Comparison of ENCODE assay signal across 8 mouse cellular contexts in genomic region chr13:43503395-43503850, GRCm38 (mm10). TPM values are rescaled to one million over a fixed set of nuclear protein-coding genes. Genes with fewer than 3 reads are reported as not detected.
DNase-seq lines count a peak whose midpoint lies in the region; TF ChIP-seq lines count a peak whose summit lies in the region.

No protein-coding gene starts in this region.

- H3K4me1 ChIP-seq in limb, embryonic 10.5 days = peaks cover 15% of the 10 kb centered on the region
- peaks cover 6% of the 10 kb centered on the region for H3K4me1 ChIP-seq in testis, adult 2 months (ENCODE audit: control insufficient read depth, insufficient read depth, low read length)

- H3K36me3 ChIP-seq in limb, embryonic 10.5 days = no peaks in the 10 kb centered on the region
- H3K36me3 ChIP-seq in testis, adult 2 months (ENCODE audit: control insufficient read depth, insufficient read depth, low read length) = no peaks in the 10 kb centered on the region

- no peaks in the 10 kb centered on the region for H3K27me3 ChIP-seq in limb, embryonic 10.5 days (ENCODE audit: low read depth, poor library complexity, severe bottlenecking)
- H3K27me3 ChIP-seq in testis, adult 2 months (ENCODE audit: control insufficient read depth, insufficient read depth, low read length) = no peaks in the 10 kb centered on the region

- H3K27ac ChIP-seq in limb, embryonic 10.5 days = peak overlapping the region; percentile 86
- H3K27ac ChIP-seq in testis, adult 2 months (ENCODE audit: control insufficient read depth, insufficient read depth, low read depth, low read length) = no peak overlapping the region

- TF ChIP-seq POLR2A in testis, adult 2 months (IDR thresholded peaks at IDR 0.05; ENCODE audit: control insufficient read depth, low read depth, low read length) = no peak

- no peak for TF ChIP-seq CTCF in testis, adult 2 months (IDR thresholded peaks at IDR 0.05; ENCODE audit: control insufficient read depth, insufficient read depth, insufficient replicate concordance, low read depth, low read length)

- WGBS in limb, embryonic 10.5 days = 2% methylated on average over 19 of the region's 19 CpGs

- peak overlapping the region; percentile 52 for H3K4me3 ChIP-seq in limb, embryonic 10.5 days
- peak overlapping the region; percentile 71 for H3K4me3 ChIP-seq in testis, adult 2 months (ENCODE audit: control insufficient read depth, low read depth, low read length)

- DNase-seq in heart, adult 11 months = peak; percentile 94
- DNase-seq in heart, adult 9 months (ENCODE audit: low spot score in 2 of 2) = no peak
- peak; percentile 52 for DNase-seq in embryo, embryonic 11.5 days (ENCODE audit: low read depth, low spot score)
- DNase-seq in heart, postnatal 4 days = peak; percentile 55
- peak; percentile 67 for DNase-seq in limb, embryonic 10.5 days (ENCODE audit: low spot score)
- DNase-seq in mesoderm, embryonic 11.5 days (ENCODE audit: low read depth, low spot score) = peak; percentile 77
- no peak for DNase-seq in layer of hippocampus, adult 8-10 months (ENCODE audit: low spot score in 2 of 2)

- no peaks in the 10 kb centered on the region for H3K9me3 ChIP-seq in limb, embryonic 10.5 days (replicated peaks)

RNA-seq across cellular contexts. Expression of gene Ranbp9, which starts 22.3 kb away (rescaled TPM):
- total RNA-seq in heart, postnatal 4 days (2021) = 10 to 100 TPM; 47.0 to 50.2 TPM
- polyA plus RNA-seq in limb, embryonic 10.5 days (2016; fragmentation: Nextera tagmentation; extraction: Ambion mirVana) = 10.0 and 10.1 TPM in 2 replicates
- 141 and 164 TPM in 2 replicates for polyA plus RNA-seq in testis, adult 2 months (2012; rRNA removed)
- 100 to 1,000 TPM in 2 of 4 experiments, 10 to 100 TPM in 2; 89.6 to 111 (median 99.4) TPM for total RNA-seq in layer of hippocampus, adult 8-10 months (2022)

RNA-seq across cellular contexts. Expression of gene Mcur1, which starts 56.6 kb away (rescaled TPM):
- total RNA-seq in heart, postnatal 4 days (2021) = 10 to 100 TPM; 34.6 to 36.9 TPM
- polyA plus RNA-seq in limb, embryonic 10.5 days (2016; fragmentation: Nextera tagmentation; extraction: Ambion mirVana) = 10.6 and 12.1 TPM in 2 replicates
- 1.2 and 1.5 TPM in 2 replicates for polyA plus RNA-seq in testis, adult 2 months (2012; rRNA removed)
- total RNA-seq in layer of hippocampus, adult 8-10 months (2022) = 10 to 100 TPM; 21.4 to 34.0 (median 27.0) TPM

Comparison
In these comparisons a context has a peak if more than half of its experiments do, and no peak if none do; other contexts are left out.
1. DNase-seq: peak in heart, adult 11 months (single experiment), embryo, embryonic 11.5 days (single experiment), heart, postnatal 4 days (single experiment), limb, embryonic 10.5 days (single experiment) and mesoderm, embryonic 11.5 days (single experiment); none in heart, adult 9 months (0 of 2) and layer of hippocampus, adult 8-10 months (0 of 2).